Mouse (Mus musculus) stomach, postnatal 0 days (tissue): Measurements from ENCODE around the gene Ywhae.

Experiments used
- CTCF ChIP-seq: IDR thresholded peaks from 2 replicates; pipeline ENCODE4 v1.5.1; 2016; ENCODE audit warnings: antibody characterized with exemption, low read depth, mild to moderate bottlenecking, moderate library complexity
- EP300 ChIP-seq: optimal IDR thresholded peaks from 2 replicates; pipeline ENCODE3; 2016; ENCODE audit warnings: antibody characterized with exemption

DNA sequence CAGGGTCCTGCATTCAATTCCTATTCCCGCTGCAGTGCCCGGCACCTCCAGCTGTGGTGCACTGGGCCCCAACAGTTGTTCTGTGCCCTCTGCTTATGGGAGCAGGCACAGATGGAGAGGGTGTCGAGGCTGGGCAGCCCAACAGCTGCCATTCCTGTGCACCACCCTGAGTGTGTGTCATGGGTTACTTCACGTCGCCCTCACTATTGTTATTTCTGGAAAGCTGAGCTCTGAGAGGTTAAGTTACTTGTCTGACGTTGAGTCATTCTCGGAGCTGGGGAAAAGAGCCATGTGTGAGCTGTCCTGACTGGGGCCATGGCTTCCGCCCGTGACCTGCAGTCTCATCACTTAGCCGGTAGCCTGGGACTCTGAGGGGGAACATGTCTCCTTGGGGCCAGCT lies 80.4 kb downstream of the Ywhae start:
- peak; percentile 30 for TF ChIP-seq CTCF
- no peak for TF ChIP-seq EP300
